8 mouse cellular contexts compared by ENCODE assay signal in genomic region chr7:27508648-27509005, GRCm38 (mm10). TPM values are rescaled to one million over a fixed set of nuclear protein-coding genes. Genes with fewer than 3 reads are reported as not detected.
A peak's percentile ranks its signal among the peaks of the same experiment; 100 is the strongest.
DNase-seq lines count a peak whose midpoint lies in the region; ATAC-seq lines count a peak whose summit lies in the region.

No protein-coding gene starts in this region.

- no peaks in the 10 kb centered on the region for H3K9me3 ChIP-seq in forebrain, embryonic 10.5 days
- H3K9me3 ChIP-seq in limb, embryonic 13.5 days, result no peaks in the 10 kb centered on the region
- H3K9me3 ChIP-seq in midbrain, embryonic 13.5 days, result no peaks in the 10 kb centered on the region
- no peaks in the 10 kb centered on the region for H3K9me3 ChIP-seq in stomach, embryonic 16.5 days (replicated peaks; ENCODE audit: control insufficient read depth, low read length)

- no peaks in the 10 kb centered on the region for H3K27me3 ChIP-seq in forebrain, embryonic 10.5 days (ENCODE audit: poor library complexity, severe bottlenecking)
- H3K27me3 ChIP-seq in limb, embryonic 13.5 days, result no peaks in the 10 kb centered on the region
- no peaks in the 10 kb centered on the region for H3K27me3 ChIP-seq in midbrain, embryonic 13.5 days
- H3K27me3 ChIP-seq in stomach, embryonic 16.5 days (ENCODE audit: control insufficient read depth, insufficient read depth, low read length), result no peaks in the 10 kb centered on the region

- DNase-seq in layer of hippocampus, postnatal 10 days (ENCODE audit: low spot score in 2 of 2), result peak; percentile 56 to 67
- no peak for DNase-seq in layer of hippocampus, postnatal 25 days (ENCODE audit: extremely low spot score in 1 of 2, low spot score in 1 of 2)
- peak; percentile 63 for DNase-seq in c-Kit-positive CD71-negative TER-119-negative erythroid progenitor cells, embryonic 14.5 days (ENCODE audit: low read depth)
- peak; percentile 52 for DNase-seq in forebrain, embryonic 10.5 days (ENCODE audit: extremely low spot score, low spot score)

- 23% methylated on average over 6 of the region's 6 CpGs for WGBS in forebrain, embryonic 10.5 days
- WGBS in limb, embryonic 13.5 days, result 21% methylated on average over 6 of the region's 6 CpGs
- WGBS in midbrain, embryonic 13.5 days, result 23% methylated on average over 6 of the region's 6 CpGs
- WGBS in stomach, embryonic 16.5 days, result 17% methylated on average over 6 of the region's 6 CpGs

- peak overlapping the region; percentile 63 for H3K4me2 ChIP-seq in limb, embryonic 13.5 days (replicated peaks)
- H3K4me2 ChIP-seq in midbrain, embryonic 13.5 days (replicated peaks), result peak overlapping the region; percentile 61
- peak overlapping the region; percentile 72 for H3K4me2 ChIP-seq in stomach, embryonic 16.5 days (ENCODE audit: low read depth, low read length)

- peaks cover 28% of the 10 kb centered on the region for H3K4me1 ChIP-seq in forebrain, embryonic 10.5 days
- H3K4me1 ChIP-seq in limb, embryonic 13.5 days, result peaks cover 18% of the 10 kb centered on the region
- H3K4me1 ChIP-seq in midbrain, embryonic 13.5 days (replicated peaks), result peaks cover 10% of the 10 kb centered on the region; the same call in 1 of the 2 replicates
- peaks cover 14% of the 10 kb centered on the region for H3K4me1 ChIP-seq in stomach, embryonic 16.5 days (ENCODE audit: control insufficient read depth, insufficient read depth, low read length)

- peak; percentile 61 to 74 for ATAC-seq in hematopoietic stem cell, adult 5-6 weeks (replicated peaks in 1 of 2; ENCODE audit: insufficient read depth in 1 of 2, low FRiP score in 2 of 2, low TSS enrichment in 1 of 2, low read depth in 1 of 2, poor library complexity in 2 of 2, severe bottlenecking in 2 of 2)
- ATAC-seq in limb, embryonic 13.5 days (ENCODE audit: low FRiP score, low read depth), result peak; percentile 10; the same call in 1 of the 2 replicates
- ATAC-seq in midbrain, embryonic 13.5 days, result peak; percentile 27
- peak; percentile 63 for ATAC-seq in stomach, embryonic 16.5 days (ENCODE audit: insufficient read depth, low FRiP score)

- H3K27ac ChIP-seq in forebrain, embryonic 10.5 days, result peak overlapping the region; percentile 97; the same call in 1 of the 2 replicates
- peak overlapping the region; percentile 72; the same call in 1 of the 2 replicates for H3K27ac ChIP-seq in limb, embryonic 13.5 days
- H3K27ac ChIP-seq in midbrain, embryonic 13.5 days, result peak overlapping the region; percentile 94
- peak overlapping the region; percentile 100 for H3K27ac ChIP-seq in stomach, embryonic 16.5 days (ENCODE audit: low read length)

- H3K4me3 ChIP-seq in forebrain, embryonic 10.5 days, result peak overlapping the region; percentile 65
- peak overlapping the region; percentile 59 for H3K4me3 ChIP-seq in limb, embryonic 13.5 days
- peak overlapping the region; percentile 55 for H3K4me3 ChIP-seq in midbrain, embryonic 13.5 days (replicated peaks)
- peak overlapping the region; percentile 68 for H3K4me3 ChIP-seq in stomach, embryonic 16.5 days (replicated peaks; ENCODE audit: low read length)

- H3K36me3 ChIP-seq in forebrain, embryonic 10.5 days (replicated peaks), result no peaks in the 10 kb centered on the region
- no peaks in the 10 kb centered on the region for H3K36me3 ChIP-seq in limb, embryonic 13.5 days
- H3K36me3 ChIP-seq in midbrain, embryonic 13.5 days, result no peaks in the 10 kb centered on the region
- no peaks in the 10 kb centered on the region for H3K36me3 ChIP-seq in stomach, embryonic 16.5 days (ENCODE audit: control insufficient read depth, insufficient read depth, low read length)

- H3K9ac ChIP-seq in limb, embryonic 13.5 days, result no peak overlapping the region
- H3K9ac ChIP-seq in midbrain, embryonic 13.5 days (replicated peaks), result no peak overlapping the region
- H3K9ac ChIP-seq in stomach, embryonic 16.5 days (ENCODE audit: low read length), result peak overlapping the region; percentile 67

RNA-seq across cellular contexts. Expression of gene Prx, which starts 9.5 kb away (rescaled TPM):
- 1 to 10 TPM; 1.1 to 1.5 TPM for total RNA-seq in layer of hippocampus, postnatal 10 days (2021)
- under 1 TPM; 0.32 to 0.38 TPM for total RNA-seq in layer of hippocampus, postnatal 25 days (2021)
- 3.1 TPM in 2 replicates for polyA plus RNA-seq in forebrain, embryonic 10.5 days (2016; fragmentation: Nextera tagmentation; extraction: Ambion mirVana)
- 1.1 and 1.5 TPM in 2 replicates for total RNA-seq in hematopoietic stem cell, adult 5-6 weeks (2017)
- polyA plus RNA-seq in limb, embryonic 13.5 days (2015; fragmentation: Nextera tagmentation; extraction: Ambion mirVana), result 5.2 TPM in 2 replicates
- polyA plus RNA-seq in midbrain, embryonic 13.5 days (2015; fragmentation: Nextera tagmentation; extraction: Ambion mirVana), result 1.2 and 1.6 TPM in 2 replicates
- 3.7 and 4.0 TPM in 2 replicates for polyA plus RNA-seq in stomach, embryonic 16.5 days (2015; fragmentation: Nextera tagmentation; extraction: Ambion mirVana)

RNA-seq across cellular contexts. Expression of gene Hipk4, which starts 14.4 kb away (rescaled TPM):
- under 1 TPM; 0.11 to 0.23 TPM for total RNA-seq in layer of hippocampus, postnatal 10 days (2021)
- under 1 TPM; 0.12 to 0.17 TPM for total RNA-seq in layer of hippocampus, postnatal 25 days (2021)
- polyA plus RNA-seq in forebrain, embryonic 10.5 days (2016; fragmentation: Nextera tagmentation; extraction: Ambion mirVana), result 0.41 and 0.63 TPM in 2 replicates
- 0.31 TPM in 1 of 2 replicates, not detected in the other for total RNA-seq in hematopoietic stem cell, adult 5-6 weeks (2017)
- polyA plus RNA-seq in limb, embryonic 13.5 days (2015; fragmentation: Nextera tagmentation; extraction: Ambion mirVana), result 0.87 and 1.4 TPM in 2 replicates
- polyA plus RNA-seq in midbrain, embryonic 13.5 days (2015; fragmentation: Nextera tagmentation; extraction: Ambion mirVana), result 0.37 and 0.52 TPM in 2 replicates
- polyA plus RNA-seq in stomach, embryonic 16.5 days (2015; fragmentation: Nextera tagmentation; extraction: Ambion mirVana), result 0.35 and 0.79 TPM in 2 replicates

RNA-seq across cellular contexts. Expression of gene Sertad1, which starts 21.9 kb away (rescaled TPM):
- 1 to 10 TPM; 4.5 TPM for total RNA-seq in layer of hippocampus, postnatal 10 days (2021)
- total RNA-seq in layer of hippocampus, postnatal 25 days (2021), result 1 to 10 TPM; 7.0 to 7.3 TPM
- 17.7 and 18.6 TPM in 2 replicates for polyA plus RNA-seq in forebrain, embryonic 10.5 days (2016; fragmentation: Nextera tagmentation; extraction: Ambion mirVana)
- total RNA-seq in hematopoietic stem cell, adult 5-6 weeks (2017), result 23.3 and 25.8 TPM in 2 replicates
- 37.8 and 39.2 TPM in 2 replicates for polyA plus RNA-seq in limb, embryonic 13.5 days (2015; fragmentation: Nextera tagmentation; extraction: Ambion mirVana)
- 8.2 and 8.5 TPM in 2 replicates for polyA plus RNA-seq in midbrain, embryonic 13.5 days (2015; fragmentation: Nextera tagmentation; extraction: Ambion mirVana)
- 42.0 and 45.9 TPM in 2 replicates for polyA plus RNA-seq in stomach, embryonic 16.5 days (2015; fragmentation: Nextera tagmentation; extraction: Ambion mirVana)

RNA-seq across cellular contexts. Expression of gene Sertad3, which starts 35.1 kb away (rescaled TPM):
- total RNA-seq in layer of hippocampus, postnatal 10 days (2021), result 1 to 10 TPM; 3.6 to 3.8 TPM
- total RNA-seq in layer of hippocampus, postnatal 25 days (2021), result 1 to 10 TPM; 3.3 to 3.9 TPM
- polyA plus RNA-seq in forebrain, embryonic 10.5 days (2016; fragmentation: Nextera tagmentation; extraction: Ambion mirVana), result 21.7 and 24.8 TPM in 2 replicates
- total RNA-seq in hematopoietic stem cell, adult 5-6 weeks (2017), result 9.7 and 16.8 TPM in 2 replicates
- polyA plus RNA-seq in limb, embryonic 13.5 days (2015; fragmentation: Nextera tagmentation; extraction: Ambion mirVana), result 33.6 and 36.3 TPM in 2 replicates
- polyA plus RNA-seq in midbrain, embryonic 13.5 days (2015; fragmentation: Nextera tagmentation; extraction: Ambion mirVana), result 12.4 and 12.6 TPM in 2 replicates
- polyA plus RNA-seq in stomach, embryonic 16.5 days (2015; fragmentation: Nextera tagmentation; extraction: Ambion mirVana), result 38.1 and 39.4 TPM in 2 replicates

RNA-seq across cellular contexts. Expression of gene Pld3, which starts 44.4 kb away (rescaled TPM):
- 100 to 1,000 TPM; 468 to 470 TPM for total RNA-seq in layer of hippocampus, postnatal 10 days (2021)
- 100 to 1,000 TPM; 625 to 635 TPM for total RNA-seq in layer of hippocampus, postnatal 25 days (2021)
- 41.9 and 42.0 TPM in 2 replicates for polyA plus RNA-seq in forebrain, embryonic 10.5 days (2016; fragmentation: Nextera tagmentation; extraction: Ambion mirVana)
- 15.2 and 18.9 TPM in 2 replicates for total RNA-seq in hematopoietic stem cell, adult 5-6 weeks (2017)
- 94.8 and 95.0 TPM in 2 replicates for polyA plus RNA-seq in limb, embryonic 13.5 days (2015; fragmentation: Nextera tagmentation; extraction: Ambion mirVana)
- 107 and 110 TPM in 2 replicates for polyA plus RNA-seq in midbrain, embryonic 13.5 days (2015; fragmentation: Nextera tagmentation; extraction: Ambion mirVana)
- 93.5 and 107 TPM in 2 replicates for polyA plus RNA-seq in stomach, embryonic 16.5 days (2015; fragmentation: Nextera tagmentation; extraction: Ambion mirVana)

Comparison
In these comparisons a context has a peak if more than half of its experiments do, and no peak if none do; other contexts are left out.
1. DNase-seq: peak in layer of hippocampus, postnatal 10 days (2 of 2), c-Kit-positive CD71-negative TER-119-negative erythroid progenitor cells, embryonic 14.5 days (single experiment) and forebrain, embryonic 10.5 days (single experiment); none in layer of hippocampus, postnatal 25 days (0 of 2).
2. ATAC-seq: peak in every context shown above with its lines; median percentile 68 in hematopoietic stem cell, adult 5-6 weeks; 63 in stomach, embryonic 16.5 days; 27 in midbrain, embryonic 13.5 days; 10 in limb, embryonic 13.5 days.
3. Peak in every context shown above with its lines, with median percentiles within 50 percentile points of each other: H3K27ac ChIP-seq, H3K4me3 ChIP-seq and H3K4me2 ChIP-seq.